Mouse (Mus musculus) megakaryocyte, embryonic 14.5 days (primary cell): ENCODE measurements at regions not wholly inside any gene's neighbourhood (a gene's known extent, or its start where the extent isn't known, plus 50 kb on each side); places are given as distances from the start of the nearest gene placed in this dataset.

Experiments
- FLI1 ChIP-seq: IDR thresholded peaks from 2 replicates; pipeline ENCODE4 v1.6.1; 2012; ENCODE audit warnings: low read length, inconsistent platforms, mixed read lengths
- GATA1 ChIP-seq: IDR thresholded peaks from 3 replicates; pipeline ENCODE4 v1.6.1; 2012; ENCODE audit warnings: mixed read lengths, low read length, inconsistent platforms, borderline replicate concordance

DNA sequence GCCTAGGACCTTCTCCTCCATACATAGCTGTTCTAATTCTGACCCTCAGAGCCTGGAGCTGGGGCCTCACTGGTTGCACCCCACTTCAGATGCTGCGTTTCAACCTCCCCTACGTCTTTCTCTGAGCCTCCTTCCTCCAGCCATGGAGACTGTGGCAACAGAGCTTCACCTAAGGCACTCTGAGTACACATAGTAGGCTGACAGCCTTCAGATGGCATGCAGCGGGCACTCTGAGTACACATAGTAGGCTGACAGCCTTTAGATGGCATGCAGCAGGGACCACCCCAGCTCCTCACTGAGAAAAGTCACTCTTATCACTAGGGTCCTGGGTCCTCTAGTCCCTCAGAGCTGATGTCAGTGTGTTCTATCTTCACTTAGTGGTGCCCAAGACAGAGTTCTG lies 86.3 kb upstream of the Mvb12b start:
- no peak for TF ChIP-seq GATA1
- TF ChIP-seq FLI1: no peak
